Comparison of ENCODE assay signal across 15 mouse cellular contexts in genomic region chr16:95903383-95903913, GRCm38 (mm10).
DNase-seq lines count a peak whose midpoint lies in the region; ATAC-seq and TF ChIP-seq lines count a peak whose summit lies in the region.
"Had no signal": no experiment of that assay in that cellular context is flagged by ENCODE, and none has a peak within 500 bp of the region (broad histone marks: within the 10 kb centered on the region; RNA-seq: fewer than 3 reads in every experiment).

No protein-coding gene starts in this region.

- no peaks in the 10 kb centered on the region for H3K36me3 ChIP-seq in heart, adult 2 months (ENCODE audit: control insufficient read depth, insufficient read depth, low read length)
- H3K36me3 ChIP-seq in lung, embryonic 14.5 days (ENCODE audit: insufficient read depth): no peaks in the 10 kb centered on the region
- no peaks in the 10 kb centered on the region for H3K36me3 ChIP-seq in CH12.LX (replicated peaks in 1 of 2; ENCODE audit: control insufficient read depth in 1 of 2, insufficient read depth in 1 of 2, low read length in 1 of 2)
- H3K36me3 ChIP-seq in midbrain, embryonic 14.5 days (ENCODE audit: control insufficient read depth, insufficient read depth, low read length): no peaks in the 10 kb centered on the region
- H3K36me3 ChIP-seq: embryonic facial prominence, embryonic 13.5 days; forebrain, embryonic 10.5 days; neural tube, embryonic 12.5 days had no signal

- dilution Hi-C loops in CH12.LX (cut with MboI; ENCODE audit: extremely low pct_ligation_motif_present, extremely low pct_unique_long_range_greater_than_20kb, low sequenced_read_pairs): no loop called here

- no peak for ATAC-seq in lung, embryonic 14.5 days (ENCODE audit: insufficient read depth)
- ATAC-seq in megakaryocyte-erythroid progenitor cell, adult 5-6 weeks (replicated peaks; ENCODE audit: low FRiP score, low TSS enrichment, poor library complexity, severe bottlenecking): 0 out of 2 replicates have a peak, but pooled peaks have one; percentile 37
- no peak for ATAC-seq in midbrain, embryonic 14.5 days (ENCODE audit: low FRiP score, low TSS enrichment)
- ATAC-seq: hindbrain, postnatal 0 days had no signal

- no peaks in the 10 kb centered on the region for H3K9me3 ChIP-seq in lung, embryonic 14.5 days (ENCODE audit: low read depth, low read length)
- no peaks in the 10 kb centered on the region for H3K9me3 ChIP-seq in CH12.LX (replicated peaks; ENCODE audit: low read length)
- no peaks in the 10 kb centered on the region for H3K9me3 ChIP-seq in midbrain, embryonic 14.5 days (ENCODE audit: control insufficient read depth, low read length)
- H3K9me3 ChIP-seq: embryonic facial prominence, embryonic 13.5 days; forebrain, embryonic 10.5 days; neural tube, embryonic 12.5 days had no signal

- TF ChIP-seq RAD21 in CH12.LX (IDR thresholded peaks at IDR 0.05; ENCODE audit: low read depth, low read length): peak; percentile 55

- H3K27me3 ChIP-seq in heart, adult 2 months (ENCODE audit: control insufficient read depth, insufficient read depth, low read length): no peaks in the 10 kb centered on the region
- H3K27me3 ChIP-seq in lung, embryonic 14.5 days (ENCODE audit: insufficient read depth, low read length): no peaks in the 10 kb centered on the region
- no peaks in the 10 kb centered on the region for H3K27me3 ChIP-seq in CH12.LX (replicated peaks)
- no peaks in the 10 kb centered on the region for H3K27me3 ChIP-seq in midbrain, embryonic 14.5 days (ENCODE audit: control insufficient read depth, insufficient read depth, low read length)
- H3K27me3 ChIP-seq: embryonic facial prominence, embryonic 13.5 days; neural tube, embryonic 12.5 days had no signal

- intact Hi-C loops in heart, adult 2 months (cut with DNase I): no loop called here
- intact Hi-C loops in heart, postnatal 25 days (cut with DNase I): no loop called here

- no peak for TF ChIP-seq POLR2A in heart, adult 2 months (IDR thresholded peaks at IDR 0.05; ENCODE audit: insufficient read depth, low read depth, low read length)
- TF ChIP-seq POLR2A in CH12.LX (IDR thresholded peaks at IDR 0.05; ENCODE audit: low read depth, low read length): no peak

- H3K4me2 ChIP-seq in lung, embryonic 14.5 days: no peak overlapping the region
- H3K4me2 ChIP-seq in CH12.LX (ENCODE audit: insufficient read depth, low read depth, poor library complexity, severe bottlenecking): no peak overlapping the region
- no peak overlapping the region for H3K4me2 ChIP-seq in midbrain, embryonic 14.5 days (ENCODE audit: low read length)
- H3K4me2 ChIP-seq: embryonic facial prominence, embryonic 13.5 days; neural tube, embryonic 12.5 days had no signal

- no peak for TF ChIP-seq EP300 in heart, adult 2 months (IDR thresholded peaks at IDR 0.05; ENCODE audit: insufficient read depth, low read depth, low read length)
- TF ChIP-seq EP300 in CH12.LX (IDR thresholded peaks at IDR 0.05; ENCODE audit: low read length): no peak

- DNase-seq in heart, adult 2 months: peak; percentile 8 to 9
- no peak for DNase-seq in heart, postnatal 25 days (ENCODE audit: low spot score)
- DNase-seq in lung, embryonic 14.5 days: peak; percentile 40
- no peak for DNase-seq in lung, postnatal 36 days
- no peak for DNase-seq in CH12.LX (ENCODE audit: extremely low read depth)
- no peak for DNase-seq in left cerebral cortex, adult 11 months (ENCODE audit: low spot score)
- no peak for DNase-seq in midbrain, embryonic 14.5 days
- DNase-seq: adrenal gland, adult 8-10 months; cerebellum, adult 11-12 months; right cerebral cortex, postnatal 14 days had no signal

- no peak overlapping the region for H3K27ac ChIP-seq in heart, adult 2 months
- no peak overlapping the region for H3K27ac ChIP-seq in lung, embryonic 14.5 days (ENCODE audit: low read depth)
- no peak overlapping the region for H3K27ac ChIP-seq in CH12.LX (ENCODE audit: insufficient read depth, low read depth)
- H3K27ac ChIP-seq in midbrain, embryonic 14.5 days (replicated peaks; ENCODE audit: low read depth, low read length): no peak overlapping the region
- H3K27ac ChIP-seq: embryonic facial prominence, embryonic 13.5 days; forebrain, embryonic 10.5 days; hindbrain, postnatal 0 days; neural tube, embryonic 12.5 days had no signal

- WGBS in heart, adult 2 months: 42% methylated on average over 3 of the region's 3 CpGs
- WGBS in lung, embryonic 14.5 days: 50% methylated on average over 3 of the region's 3 CpGs
- 61% methylated on average over 3 of the region's 3 CpGs for WGBS in midbrain, embryonic 14.5 days

- peaks cover 2% of the 10 kb centered on the region; the same call in 1 of the 2 replicates for H3K4me1 ChIP-seq in heart, adult 2 months (ENCODE audit: control insufficient read depth, insufficient read depth, low read length)
- no peaks in the 10 kb centered on the region for H3K4me1 ChIP-seq in lung, embryonic 14.5 days (ENCODE audit: insufficient read depth)
- peaks cover 44 to 52% of the 10 kb centered on the region in 2 experiments for H3K4me1 ChIP-seq in CH12.LX (ENCODE audit: control insufficient read depth in 1 of 2, insufficient read depth in 2 of 2)
- H3K4me1 ChIP-seq in midbrain, embryonic 14.5 days (ENCODE audit: control insufficient read depth, insufficient read depth, low read length): no peaks in the 10 kb centered on the region
- H3K4me1 ChIP-seq: forebrain, embryonic 10.5 days; neural tube, embryonic 12.5 days had no signal

- peak; percentile 27; the same call in 1 of the 2 replicates for TF ChIP-seq CTCF in heart, adult 2 months (IDR thresholded peaks at IDR 0.05)
- peak; percentile 4; the same call in 1 of the 2 replicates for TF ChIP-seq CTCF in lung, embryonic 14.5 days (IDR thresholded peaks at IDR 0.05; ENCODE audit: low read depth)
- TF ChIP-seq CTCF in CH12.LX (conservative IDR thresholded peaks at IDR 0.05 in 1 of 2, IDR thresholded peaks at IDR 0.05 in 1 of 2; ENCODE audit: low read depth in 2 of 2, low read length in 2 of 2): peak in 1 of 2 experiments; percentile 41; a peak in 2 of 4 replicates

- no peaks in the 10 kb centered on the region for H3K79me2 ChIP-seq in heart, adult 2 months (replicated peaks; ENCODE audit: control insufficient read depth, insufficient read depth, low read length)
- no peaks in the 10 kb centered on the region for H3K79me2 ChIP-seq in CH12.LX (replicated peaks; ENCODE audit: control insufficient read depth, extremely low read depth, insufficient read depth, poor library complexity, severe bottlenecking)

- in situ Hi-C loops in CH12.LX (cut with MboI; ENCODE audit: low pct_ligation_motif_present, low pct_unique_long_range_greater_than_20kb, low sequenced_read_pairs): no loop called here

- H3K4me3 ChIP-seq in heart, adult 2 months: no peak overlapping the region
- H3K4me3 ChIP-seq in lung, embryonic 14.5 days (ENCODE audit: low read depth, low read length): no peak overlapping the region
- H3K4me3 ChIP-seq in CH12.LX (replicated peaks in 1 of 3; ENCODE audit: low read depth in 2 of 3, low read length in 2 of 3, poor library complexity in 1 of 3): no peak overlapping the region
- H3K4me3 ChIP-seq in midbrain, embryonic 14.5 days (replicated peaks; ENCODE audit: low read depth, low read length): no peak overlapping the region
- H3K4me3 ChIP-seq: embryonic facial prominence, embryonic 13.5 days; forebrain, embryonic 10.5 days; neural tube, embryonic 12.5 days had no signal

- no peak overlapping the region for H3K9ac ChIP-seq in heart, adult 2 months (ENCODE audit: low read depth, low read length)
- H3K9ac ChIP-seq in lung, embryonic 14.5 days: no peak overlapping the region
- no peak overlapping the region for H3K9ac ChIP-seq in CH12.LX (ENCODE audit: insufficient read depth, low read depth)
- no peak overlapping the region for H3K9ac ChIP-seq in midbrain, embryonic 14.5 days (replicated peaks; ENCODE audit: low read length)
- H3K9ac ChIP-seq: embryonic facial prominence, embryonic 13.5 days; neural tube, embryonic 12.5 days had no signal

TF ChIP-seq in CH12.LX, 34 proteins besides CTCF, POLR2A, EP300 and RAD21:
- TF ChIP-seq SMC3 (IDR thresholded peaks at IDR 0.05; ENCODE audit: low read depth, low read length): peak; percentile 28
- no peak for TF ChIP-seq MYC (IDR thresholded peaks at IDR 0.05; ENCODE audit: low read depth, low read length)

Comparison
In these comparisons a context has a peak if more than half of its experiments do, and no peak if none do; other contexts are left out.
1. DNase-seq: peak in heart, adult 2 months (2 of 2) and lung, embryonic 14.5 days (single experiment); none in heart, postnatal 25 days (single experiment), lung, postnatal 36 days (single experiment), CH12.LX (single experiment), left cerebral cortex, adult 11 months (single experiment) and midbrain, embryonic 14.5 days (single experiment).